Mouse (Mus musculus): ENCODE data around the gene Fam131c.

DNA sequence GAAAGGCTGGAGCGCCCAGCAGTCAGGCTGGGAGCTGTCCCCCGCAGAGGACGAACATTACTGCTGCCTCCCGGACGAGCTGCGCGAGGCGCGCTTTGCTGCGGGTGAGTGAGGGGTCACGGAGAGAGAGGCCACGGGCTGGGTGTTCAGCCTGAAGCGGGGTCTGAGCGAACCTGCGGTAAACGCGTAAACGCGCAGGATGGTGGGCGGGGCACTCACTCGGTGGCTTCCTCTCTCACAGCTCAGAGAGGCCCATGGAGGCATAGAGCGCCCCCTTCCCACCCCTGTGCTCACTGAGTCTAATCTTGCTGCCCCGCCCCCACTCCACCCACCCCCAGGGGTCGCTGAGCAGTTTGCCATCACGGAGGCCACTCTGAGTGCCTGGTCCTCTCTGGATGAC lies 14.4 kb downstream of the Fam131c start:
- TF ChIP-seq POLR2A (IDR thresholded peaks at IDR 0.05; ENCODE audit: low read depth, low read length) (no peak), CHD1 (IDR thresholded peaks at IDR 0.05; ENCODE audit: low read depth, low read length) (no peak), CTCF (conservative IDR thresholded peaks at IDR 0.05 in 1 of 2, IDR thresholded peaks at IDR 0.05 in 1 of 2; ENCODE audit: low read depth in 2 of 2, low read length in 2 of 2) (no peak), E2F4 (IDR thresholded peaks at IDR 0.05; ENCODE audit: insufficient replicate concordance, low read depth, low read length) (no peak), HCFC1 (IDR thresholded peaks at IDR 0.05; ENCODE audit: low read depth, low read length) (no peak), NRF1 (IDR thresholded peaks at IDR 0.05; ENCODE audit: low read depth, low read length) (no peak), EP300 (IDR thresholded peaks at IDR 0.05; ENCODE audit: low read length) (no peak), MXI1 (IDR thresholded peaks at IDR 0.05; ENCODE audit: low read depth, low read length) (no peak), JUND (conservative IDR thresholded peaks at IDR 0.05; ENCODE audit: low read depth, low read length) (no peak)

All from CH12.LX (cell line).